Mouse (Mus musculus) cerebellum, adult 9-11 months (tissue): ENCODE results near the gene Hdhd3.
"Not testable (repeated sequence)": the region's sequence is repeated elsewhere in the genome, so short reads cannot be mapped to it uniquely, and the experiment has no call there.

Source experiments
- DNase-seq: peaks from one replicate; pipeline ENCODE4 v3.0.0; 2022

The Hdhd3 gene

GRCm38 (mm10) chr4:62509946-62510345 is 6.7 kb upstream of the Hdhd3 start:
- DNase-seq = peak; percentile 41

- peak; percentile 15 for DNase-seq
These were observed 5.6 kb upstream of the Hdhd3 start for GRCm38 (mm10) chr4:62508839-62509238.

- DNase-seq = peak; percentile 69
These were observed 3.5 kb upstream of the Hdhd3 start for GRCm38 (mm10) chr4:62506798-62507197.

GRCm38 (mm10) chr4:62505991-62506390 is 2.7 kb upstream of the Hdhd3 start:
- DNase-seq = peak; percentile 9

- peak; percentile 52 for DNase-seq
These were observed 298 bp downstream of the Hdhd3 start for GRCm38 (mm10) chr4:62502969-62503368.

GRCm38 (mm10) chr4:62501964-62502732 is 1.1 kb downstream of the Hdhd3 start:
- peak; percentile 93 for DNase-seq

- DNase-seq = peak; percentile 50
These were observed 1.7 kb downstream of the Hdhd3 start for GRCm38 (mm10) chr4:62501534-62501933.

- DNase-seq = peak; percentile 21
These were observed 2.5 kb downstream of the Hdhd3 start for GRCm38 (mm10) chr4:62500799-62501198.

- DNase-seq = peak; percentile 47
These were observed 6.5 kb downstream of the Hdhd3 start for GRCm38 (mm10) chr4:62496815-62497214.

- no peak for DNase-seq
These were observed 7.3 kb downstream of the Hdhd3 start for GRCm38 (mm10) chr4:62495946-62496345.

- DNase-seq = no peak
These were observed 9.0 kb downstream of the Hdhd3 start for GRCm38 (mm10) chr4:62494230-62494629.

GRCm38 (mm10) chr4:62492682-62493081 is 10.6 kb downstream of the Hdhd3 start:
- no peak for DNase-seq

GRCm38 (mm10) chr4:62487914-62488313 is 15.4 kb downstream of the Hdhd3 start:
- DNase-seq = no peak

- no peak for DNase-seq
These were observed 16.1 kb downstream of the Hdhd3 start for GRCm38 (mm10) chr4:62487172-62487571.

GRCm38 (mm10) chr4:62486162-62486696 is 17.0 kb downstream of the Hdhd3 start:
- no peak for DNase-seq

GRCm38 (mm10) chr4:62485450-62486161 is 17.7 kb downstream of the Hdhd3 start:
- DNase-seq = no peak

GRCm38 (mm10) chr4:62484928-62485327 is 18.3 kb downstream of the Hdhd3 start:
- DNase-seq = no peak

- DNase-seq = no peak
These were observed 22.3 kb downstream of the Hdhd3 start for GRCm38 (mm10) chr4:62480709-62481605.

- DNase-seq = peak; percentile 34
These were observed 23.1 kb downstream of the Hdhd3 start, which contains the start of gene Bspry for GRCm38 (mm10) chr4:62479937-62480708. Bspry (plus strand) TSS chr4:62480053.

- DNase-seq = not testable (repeated sequence)
These were observed 23.7 kb downstream of the Hdhd3 start for GRCm38 (mm10) chr4:62479593-62479936.

GRCm38 (mm10) chr4:62477542-62478244 is 25.6 kb downstream of the Hdhd3 start:
- no peak for DNase-seq
